Mouse (Mus musculus) heart, postnatal 36 days (tissue): ENCODE measurements around the gene Sbk1. TPM values are rescaled to one million over a fixed set of nuclear protein-coding genes. Genes with fewer than 3 reads are reported as not detected.
A peak's percentile ranks its signal among the peaks of the same experiment; 100 is the strongest.
"Not testable (repeated sequence)": the region's sequence is repeated elsewhere in the genome, so short reads cannot be mapped to it uniquely, and the experiment has no call there.

Source experiments
- DNase-seq, 2 experiments: peaks; one replicate each; pipeline ENCODE4 v3.0.0; 2021 to 2022
- intact Hi-C: fragments of 180-260 bp; cut with DNase I; formaldehyde crosslinking; loops from one replicate; pipeline ENCODE4 v1.15.1; 2025
- total RNA-seq, 2 experiments: library from RNA; stranded (reverse); gene quantifications; 2 replicates each; pipeline ENCODE4 v1.2.3; 2021

Sbk1 gene
- total RNA-seq, 2 experiments from 2014 or later = 76.8 to 94.9 TPM

DNA sequence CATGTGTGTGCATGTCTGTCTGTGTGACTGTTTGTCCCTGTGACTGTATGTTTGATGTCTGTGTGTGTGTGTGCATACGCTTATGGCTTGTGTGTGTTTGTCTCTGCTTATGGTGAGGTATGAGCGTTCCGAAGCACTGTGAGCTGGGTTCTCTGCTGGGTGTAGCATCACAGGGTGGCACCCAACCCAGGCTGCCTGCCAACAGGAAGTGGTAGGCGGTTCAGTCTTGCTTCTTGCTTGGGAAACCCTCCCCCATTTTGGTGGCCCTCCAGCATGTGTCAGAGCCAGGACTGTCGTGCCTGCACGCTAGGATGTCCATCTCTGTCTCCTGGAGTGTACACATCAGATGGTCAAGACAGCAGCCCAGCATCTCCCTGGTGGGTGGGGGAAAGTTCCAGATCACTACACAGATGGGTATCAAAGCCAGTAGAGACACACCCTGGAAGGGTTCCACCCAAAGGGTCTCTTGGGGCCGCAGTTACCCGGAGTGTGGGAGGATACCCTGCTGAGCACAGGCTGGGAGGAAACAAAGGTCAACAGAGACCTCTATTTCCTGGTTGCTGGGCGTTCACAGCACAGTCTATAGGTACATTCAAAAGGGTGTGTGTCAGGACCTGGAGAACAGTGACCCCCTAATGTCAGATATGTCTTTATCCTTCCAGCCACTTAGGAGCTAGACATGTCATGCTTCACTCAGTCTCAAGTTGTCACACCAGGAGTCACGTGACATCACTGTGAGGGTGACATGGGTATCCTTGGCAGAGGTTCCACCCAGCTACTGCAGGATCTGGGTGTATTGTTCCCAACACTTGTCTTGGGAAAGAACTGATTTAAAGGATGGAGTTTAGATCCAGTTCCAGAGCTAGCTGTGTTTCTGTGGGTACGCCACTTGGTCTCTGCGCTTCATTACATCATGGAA is 13.1 kb downstream of the Sbk1 start:
- intact Hi-C loops = no loop called here
- peak; percentile 69 to 70 for DNase-seq

DNA sequence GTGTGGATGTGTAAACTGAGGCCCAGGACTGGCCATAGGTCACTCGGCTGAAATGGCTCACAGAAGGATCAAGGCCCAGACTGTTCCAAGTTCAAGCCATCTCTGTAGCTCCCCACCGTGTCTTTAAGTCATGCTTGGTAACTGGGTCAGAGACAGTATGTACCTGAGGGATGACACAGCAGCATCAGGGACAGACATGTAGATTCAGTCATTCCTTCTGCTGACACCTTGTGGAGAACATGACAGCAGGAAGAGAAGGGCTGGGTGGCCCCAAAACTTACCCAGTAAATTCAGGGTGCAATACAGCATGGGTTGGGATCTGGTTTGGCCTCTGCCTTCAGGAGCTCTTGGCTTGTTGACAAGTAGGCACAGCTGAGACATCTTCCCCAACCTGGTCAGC is 13.9 kb downstream of the Sbk1 start:
- intact Hi-C loops = no loop called here
- no peak for DNase-seq

DNA sequence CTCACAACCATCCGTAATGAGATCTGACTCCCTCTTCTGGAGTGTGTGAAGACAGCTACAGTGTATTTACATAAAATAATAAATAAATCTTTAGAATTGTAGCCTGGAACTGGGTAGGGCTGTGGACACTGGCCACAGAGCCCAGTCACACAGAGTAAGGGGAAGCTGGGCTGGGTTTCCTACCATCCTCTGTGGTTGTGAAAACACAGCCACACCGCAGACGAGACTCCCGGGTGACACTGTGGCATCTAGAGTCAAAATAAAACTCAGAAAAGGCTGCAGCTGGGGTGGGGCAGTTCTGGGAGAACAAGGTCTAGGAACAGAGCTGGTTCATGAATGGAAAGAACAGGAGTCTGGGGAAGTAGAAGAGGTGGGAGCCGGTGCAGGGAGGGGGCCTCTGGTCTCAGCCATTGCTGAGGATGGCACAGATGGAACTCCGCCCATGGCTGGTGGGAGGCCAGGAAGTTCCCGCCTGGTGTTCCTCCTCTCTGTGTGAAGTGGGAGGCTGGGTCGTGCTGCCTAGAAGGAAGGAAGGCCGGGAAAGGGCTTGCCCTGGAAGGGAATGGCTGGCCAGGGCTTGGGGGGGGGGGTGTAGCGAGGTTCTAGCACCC is 15.2 kb downstream of the Sbk1 start:
- intact Hi-C loops = no loop called here

DNA sequence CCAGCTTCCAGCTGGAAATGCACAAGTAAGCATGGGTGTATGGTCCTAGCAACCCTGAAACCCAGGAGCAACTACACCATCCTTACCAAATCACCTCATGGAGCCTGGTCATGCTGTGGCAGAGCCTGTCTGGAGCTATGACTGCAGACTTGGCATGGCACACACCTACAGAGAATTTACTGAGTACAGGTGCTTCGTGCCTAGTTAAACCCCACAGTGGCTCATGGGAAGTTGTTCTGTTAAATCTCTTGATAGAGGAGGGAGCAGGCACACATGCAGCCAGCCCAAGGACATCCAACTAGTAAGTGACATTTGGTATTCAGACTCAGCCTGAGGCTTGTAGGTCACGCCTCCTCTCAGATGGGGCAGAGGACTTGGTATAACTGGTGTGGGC is 15.7 kb downstream of the Sbk1 start:
- intact Hi-C loops = no loop called here
- DNase-seq = no peak

More for the DNA sequence above, 15.2 kb downstream of the Sbk1 start:
- peak; percentile 67 for DNase-seq

DNA sequence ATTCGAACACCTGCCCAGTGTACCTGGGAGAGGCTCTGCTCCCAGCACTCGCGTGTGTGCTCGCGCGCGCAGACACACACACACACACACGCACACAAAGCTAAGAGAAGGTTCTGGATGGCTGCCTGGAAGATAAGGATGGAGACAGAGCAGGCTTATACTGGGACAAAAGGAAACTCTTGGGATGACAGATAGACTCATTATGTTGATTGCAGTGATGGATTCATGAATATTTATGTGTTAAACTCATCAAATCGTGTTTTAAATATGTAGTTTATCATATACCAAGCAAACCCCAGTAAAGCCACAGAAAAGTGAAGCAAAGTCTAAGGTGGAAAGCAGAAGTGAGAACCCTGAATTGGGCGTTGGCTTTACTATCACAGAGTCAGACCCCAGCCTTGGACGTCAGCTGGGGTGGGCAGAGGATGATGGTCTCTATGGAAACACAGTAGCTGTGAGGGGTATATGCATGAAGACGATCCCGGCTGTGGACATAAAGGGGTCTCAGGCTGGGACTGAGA is 16.2 kb downstream of the Sbk1 start:
- intact Hi-C loops = no loop called here
- no peak for DNase-seq

DNA sequence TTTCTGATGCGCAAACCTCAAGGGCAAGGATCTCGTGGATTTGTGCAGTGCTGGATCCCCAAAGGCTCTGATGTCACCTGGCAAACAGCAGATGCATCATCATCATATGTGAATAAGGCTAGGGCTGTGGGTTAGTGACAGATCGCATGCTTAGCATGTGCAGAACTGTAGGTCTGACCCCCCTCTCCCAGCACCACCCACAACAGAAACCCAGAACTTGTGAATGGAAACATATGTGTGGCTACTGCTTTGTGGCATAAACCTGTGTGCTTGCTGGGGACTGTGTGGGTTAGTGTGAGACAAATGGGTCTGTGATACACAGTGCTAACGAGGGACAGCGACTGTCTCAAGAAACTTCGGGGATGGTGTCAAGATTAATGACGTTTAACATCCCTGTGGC is 17.0 kb downstream of the Sbk1 start:
- DNase-seq = no peak
- intact Hi-C loops = no loop called here

DNA sequence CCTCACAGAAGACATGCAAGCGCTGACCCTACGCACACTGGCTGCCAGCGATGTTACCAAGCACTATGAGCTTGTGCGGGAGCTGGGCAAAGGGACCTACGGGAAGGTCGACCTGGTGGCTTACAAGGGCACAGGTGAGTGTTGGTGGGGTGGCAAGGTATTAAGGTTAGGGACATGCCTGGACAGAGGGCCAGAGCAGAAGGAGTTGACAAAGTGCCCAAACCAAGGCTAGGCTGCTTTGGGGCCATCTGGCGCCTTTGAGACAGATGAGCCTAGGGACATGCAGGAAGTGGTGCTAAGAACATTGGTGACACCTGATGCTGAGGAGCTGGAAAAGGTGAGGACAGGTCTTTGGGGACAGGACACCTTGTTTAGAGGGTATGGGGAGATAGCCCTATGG is 17.5 kb downstream of the Sbk1 start:
- DNase-seq = no peak
- intact Hi-C loops = no loop called here

DNA sequence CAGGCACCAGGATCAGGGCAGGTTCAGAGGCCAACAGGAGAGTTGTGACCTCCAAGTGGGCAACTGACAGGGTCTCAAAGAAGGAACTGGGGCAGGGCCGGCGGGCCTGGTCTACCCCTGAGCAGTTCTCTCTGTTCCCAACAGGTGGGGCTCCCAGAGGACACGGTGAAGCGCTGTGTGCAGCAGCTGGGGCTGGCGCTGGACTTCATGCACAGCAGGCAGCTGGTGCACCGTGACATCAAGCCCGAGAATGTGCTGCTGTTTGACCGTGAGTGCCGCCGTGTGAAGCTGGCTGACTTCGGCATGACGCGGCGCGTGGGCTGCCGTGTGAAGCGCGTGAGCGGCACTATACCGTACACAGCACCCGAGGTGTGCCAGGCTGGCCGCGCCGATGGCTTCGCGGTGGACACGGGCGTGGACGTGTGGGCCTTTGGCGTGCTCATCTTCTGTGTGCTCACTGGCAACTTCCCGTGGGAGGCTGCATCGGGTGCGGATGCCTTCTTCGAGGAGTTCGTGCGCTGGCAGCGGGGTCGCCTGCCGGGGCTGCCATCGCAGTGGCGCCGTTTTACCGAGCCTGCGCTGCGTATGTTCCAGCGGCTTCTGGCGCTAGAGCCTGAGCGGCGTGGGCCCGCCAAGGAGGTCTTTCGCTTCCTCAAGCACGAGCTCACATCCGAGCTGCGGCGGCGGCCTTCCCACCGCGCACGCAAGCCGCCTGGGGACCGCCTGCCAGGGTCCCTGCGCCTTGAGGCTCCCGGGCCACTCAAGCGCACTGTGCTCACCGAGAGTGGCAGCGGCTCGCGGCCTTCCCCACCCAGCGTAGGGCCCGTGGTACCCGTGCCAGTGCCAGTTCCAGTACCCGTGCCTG is 19.5 kb downstream of the Sbk1 start:
- intact Hi-C loops = no loop called here
- peak in 1 of 2 experiments; percentile 2 for DNase-seq

DNA sequence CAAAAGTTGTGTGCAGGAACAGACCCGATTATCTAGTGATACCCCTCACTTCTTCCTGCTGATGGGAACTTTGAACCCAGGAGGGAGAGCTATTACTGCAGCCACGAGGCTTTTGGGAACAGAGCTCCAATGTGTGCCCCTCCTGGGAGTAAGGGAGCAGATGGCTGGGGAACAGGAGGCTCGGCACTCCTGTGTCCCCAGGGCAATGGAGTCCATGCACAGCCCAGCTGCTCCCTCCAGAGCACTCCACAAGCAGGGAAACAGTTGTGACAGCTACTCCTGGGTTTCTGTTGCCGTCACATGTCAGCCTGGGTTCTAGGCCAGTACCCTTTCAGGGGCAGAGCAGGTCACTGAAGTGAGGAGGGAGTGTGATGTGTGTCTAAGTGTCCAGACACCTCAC is 20.7 kb downstream of the Sbk1 start:
- intact Hi-C loops = no loop called here
- DNase-seq = no peak

DNA sequence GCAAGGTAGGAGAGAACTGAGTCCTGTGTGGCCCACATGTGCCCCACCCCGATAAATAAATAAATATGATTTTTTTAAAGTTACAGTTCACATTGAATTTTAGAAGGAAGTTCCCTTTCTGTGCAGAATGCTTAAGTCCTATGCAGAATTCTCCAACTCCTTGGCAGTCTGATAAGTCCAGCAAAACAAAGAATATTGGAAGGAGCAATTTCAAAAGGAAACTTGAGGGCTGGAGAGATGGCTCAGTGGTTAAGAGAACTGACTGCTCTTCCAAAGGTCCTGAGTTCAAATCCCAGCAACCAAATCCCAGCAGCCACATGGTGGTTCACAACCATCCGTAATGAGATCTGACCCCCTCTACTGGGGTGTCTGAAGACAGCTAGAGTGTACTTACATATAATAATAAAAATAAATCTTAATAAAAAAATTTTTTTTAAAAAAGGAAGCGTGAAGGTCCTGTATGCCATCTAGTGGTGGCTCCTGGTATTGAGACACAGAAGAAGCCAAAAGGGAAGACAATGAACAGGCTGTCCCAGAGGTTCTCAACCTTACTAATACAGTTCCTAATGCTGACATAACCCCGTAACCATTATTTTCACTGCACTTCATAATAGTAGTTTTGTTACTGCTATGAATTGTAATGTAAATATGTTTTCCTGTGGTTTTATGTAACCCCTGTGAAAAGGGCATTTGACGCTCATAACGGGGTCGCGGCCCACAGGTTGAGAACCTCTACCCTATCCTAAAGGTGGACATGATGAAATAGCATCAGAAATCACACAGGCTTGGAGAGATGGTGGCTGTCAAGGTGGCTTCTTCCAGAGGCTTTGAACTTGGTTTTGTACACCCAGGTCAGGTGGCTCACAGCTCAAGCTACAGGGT is 25.4 kb downstream of the Sbk1 start:
- intact Hi-C loops = loop anchor here (1.0 kb wide), 1 partner anchor 37 kb away; no protein-coding TSS in a partner anchor
- DNase-seq = peak; percentile 51 to 56

DNA sequence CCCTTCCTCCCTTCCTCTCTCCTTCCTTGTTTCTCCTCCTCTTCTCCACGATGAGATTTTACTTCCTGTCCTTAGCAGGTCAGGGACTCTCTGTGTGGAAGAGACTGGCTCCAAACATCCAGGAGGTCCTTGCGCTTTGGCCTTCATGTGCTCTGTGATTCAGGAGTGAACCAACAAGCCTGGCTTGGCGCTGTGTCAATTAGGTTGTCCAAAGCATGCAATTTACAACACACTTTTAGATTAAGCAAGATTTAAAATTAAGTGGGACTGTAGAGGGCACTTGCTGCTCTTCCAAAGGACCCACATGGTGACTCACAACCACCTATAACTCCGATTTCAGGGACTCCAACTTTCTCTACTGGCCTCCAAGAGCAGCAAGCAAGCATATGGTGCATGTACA is 26.4 kb downstream of the Sbk1 start:
- intact Hi-C loops = loop anchor here (1.0 kb wide), 1 partner anchor 38 kb away; no protein-coding TSS in a partner anchor
- DNase-seq = no peak

DNA sequence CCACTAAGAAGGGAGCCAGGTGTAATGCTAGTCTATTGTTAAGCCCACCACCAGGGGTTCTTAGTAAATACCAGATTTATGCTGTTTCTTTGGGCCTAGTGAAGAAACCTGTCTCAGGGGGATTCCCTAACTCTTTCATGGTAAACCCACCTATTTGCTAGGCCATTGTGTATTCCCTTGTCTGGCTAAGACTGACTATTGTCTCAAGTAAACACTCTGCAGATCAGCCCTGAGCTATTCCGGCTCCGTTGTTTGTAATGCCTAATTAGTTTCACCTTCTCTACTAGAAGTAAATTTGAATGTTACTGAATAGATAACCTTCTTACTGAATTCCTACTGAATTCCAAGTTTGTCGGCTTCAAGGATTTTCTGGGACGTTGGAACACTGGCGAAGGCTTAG is 29.4 kb downstream of the Sbk1 start:
- DNase-seq, intact Hi-C loops: not testable (repeated sequence)

DNA sequence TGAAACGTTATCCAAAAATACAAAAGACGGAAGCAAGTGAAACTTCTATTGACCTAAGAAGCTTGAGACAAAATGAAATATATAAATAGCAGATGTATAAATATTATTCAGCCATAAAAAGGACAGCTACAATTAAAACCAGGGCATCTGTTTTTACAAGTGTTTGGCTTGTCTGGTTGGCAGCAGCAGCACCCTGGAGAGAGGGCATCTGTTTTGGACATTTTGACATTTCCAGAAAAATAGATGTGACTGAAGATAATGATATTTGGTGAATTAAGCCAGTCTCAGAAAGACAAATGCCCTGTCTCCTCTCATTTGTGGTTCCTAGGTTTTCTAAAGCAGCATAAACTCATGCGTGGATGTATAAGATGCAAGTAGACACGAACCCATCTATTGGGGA is 39.4 kb downstream of the Sbk1 start:
- intact Hi-C loops = no loop called here
- DNase-seq = no peak

DNA sequence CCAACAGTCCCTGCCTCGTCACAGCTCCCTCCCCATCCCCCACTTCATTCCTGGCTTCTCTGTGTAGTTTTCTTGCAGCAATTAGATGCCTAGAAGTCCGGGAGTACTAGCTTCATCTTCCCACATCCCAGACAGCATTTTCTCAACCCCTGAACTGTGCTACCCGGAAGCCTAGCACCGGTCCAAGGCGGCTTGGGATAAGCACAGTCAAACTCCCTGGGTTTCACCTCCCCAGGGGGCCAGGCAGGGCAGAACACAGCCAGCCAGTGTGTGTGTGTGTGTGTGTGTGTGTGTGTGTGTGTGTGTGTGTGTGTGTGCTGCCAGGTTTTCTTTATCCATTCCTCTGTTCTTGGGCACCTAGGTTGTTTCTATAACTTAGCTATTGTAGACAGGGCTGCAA is 40.9 kb downstream of the Sbk1 start:
- DNase-seq = no peak
- intact Hi-C loops = no loop called here

DNA sequence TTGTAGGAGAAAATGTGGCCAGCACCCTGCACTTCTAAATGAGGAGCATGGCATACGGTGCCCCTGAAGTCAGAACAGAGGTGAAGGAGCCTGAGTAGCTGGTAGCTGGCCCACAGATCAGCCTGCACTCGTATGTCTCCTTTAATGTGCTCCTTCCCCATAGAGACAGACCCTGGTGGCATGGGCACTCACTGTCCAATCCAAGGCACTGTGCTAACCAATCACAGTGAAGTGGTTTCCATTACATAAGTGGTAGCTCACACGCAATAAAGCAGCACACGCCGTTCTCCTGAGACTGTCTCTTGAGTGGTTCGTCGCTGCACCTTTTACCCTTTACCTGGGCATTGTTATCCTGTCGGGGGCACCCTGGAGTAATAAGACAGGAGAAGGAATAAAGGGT is 41.9 kb downstream of the Sbk1 start:
- intact Hi-C loops = no loop called here
- DNase-seq = no peak

DNA sequence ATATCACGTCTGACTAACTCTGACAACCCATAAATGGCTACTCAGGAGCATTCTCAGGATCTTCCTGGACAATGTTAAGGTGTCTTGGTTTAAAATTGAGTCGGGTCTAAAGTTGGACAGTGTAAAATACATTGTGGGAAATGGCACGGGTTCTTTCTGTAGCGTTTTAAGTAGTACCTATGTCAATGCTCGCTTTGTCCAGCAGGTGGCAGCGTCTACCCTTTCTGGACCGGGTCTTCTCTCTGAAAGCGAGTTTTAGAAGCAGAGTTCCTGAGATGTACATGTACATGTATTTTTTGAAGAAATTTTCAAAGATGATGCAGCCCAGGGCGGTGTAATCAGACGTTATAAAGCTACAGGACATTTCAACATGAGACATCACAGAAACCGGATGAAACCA is 51.3 kb downstream of the Sbk1 start:
- peak; percentile 74 to 84 for DNase-seq
- intact Hi-C loops = loop anchor here (1.0 to 2.0 kb wide), 3 partner anchors 54 to 205 kb away; partner anchors contain the start of gene Spns1

DNA sequence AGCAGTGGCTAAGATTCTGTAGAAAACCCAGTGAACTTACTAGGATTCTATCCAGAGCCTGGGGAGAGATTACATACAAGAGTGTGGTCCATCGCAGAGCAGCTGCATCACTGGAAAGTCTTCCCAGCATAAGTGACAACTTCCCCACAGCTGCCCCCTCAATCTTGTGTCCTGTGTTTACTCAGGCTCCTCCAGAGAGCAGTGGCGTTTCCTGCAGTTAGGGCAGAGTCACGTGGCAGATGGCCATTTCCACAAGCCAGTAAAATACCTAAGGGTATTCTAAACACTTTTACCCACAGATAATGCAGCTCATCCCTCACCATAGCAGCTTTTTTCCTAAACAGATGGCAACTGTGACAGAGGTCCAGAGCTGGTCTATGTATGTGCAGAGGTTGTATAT is 52.4 kb downstream of the Sbk1 start:
- intact Hi-C loops = loop anchor here (2.0 kb wide), 1 partner anchor 200 kb away; no protein-coding TSS in a partner anchor
- no peak for DNase-seq

DNA sequence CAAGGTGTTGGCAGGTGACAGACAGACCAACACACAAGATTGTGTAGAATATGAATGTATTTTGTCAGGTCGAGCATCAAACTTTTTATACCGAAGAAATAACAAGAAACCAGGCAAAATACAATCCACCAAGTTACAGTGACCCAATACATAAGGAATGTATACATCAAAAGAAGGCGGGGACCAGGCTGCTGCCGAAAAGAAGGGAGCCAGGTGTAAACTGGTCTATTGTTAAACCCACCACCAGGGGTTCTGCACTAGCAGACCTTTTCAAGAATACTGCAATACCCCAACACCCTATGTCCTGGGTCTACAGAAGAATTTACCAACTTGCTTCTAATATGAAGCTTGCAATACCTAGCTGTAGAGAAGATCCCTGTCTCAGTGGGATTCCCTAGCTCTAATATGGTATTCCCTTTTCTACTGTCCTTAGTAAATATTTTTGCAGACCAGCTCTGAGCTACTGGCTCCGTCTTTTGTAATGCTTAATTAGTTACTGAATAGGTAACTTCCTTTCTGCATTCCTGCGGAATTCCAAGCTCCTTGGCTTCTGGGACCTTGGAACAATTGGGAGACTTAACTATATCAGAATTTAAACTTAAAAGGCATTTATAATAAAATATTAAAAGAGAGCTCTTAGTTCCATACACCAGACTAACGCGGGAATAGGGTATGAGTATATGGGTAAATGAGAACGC is 53.3 kb downstream of the Sbk1 start:
- intact Hi-C loops = loop anchor here (2.0 kb wide), 1 partner anchor 199 kb away; no protein-coding TSS in a partner anchor
- not testable (repeated sequence) for DNase-seq

DNA sequence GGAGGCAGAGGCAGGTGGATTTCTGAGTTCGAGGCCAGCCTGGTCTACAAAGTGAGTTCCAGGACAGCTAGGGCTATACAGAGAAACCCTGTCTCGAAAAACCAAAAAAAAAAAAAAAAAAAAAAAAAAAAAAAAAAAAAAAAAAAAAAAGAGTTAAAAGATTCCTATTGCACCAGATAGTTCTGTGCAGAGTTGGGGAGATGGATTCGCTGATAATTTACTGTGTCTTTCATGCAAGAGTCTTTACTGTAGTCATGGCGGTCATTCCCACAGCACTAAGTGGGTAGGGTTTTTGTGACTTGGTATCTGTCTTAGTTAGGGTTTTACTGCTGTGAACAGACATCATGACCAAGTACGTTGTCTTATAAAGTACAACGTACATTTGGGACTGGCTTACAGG is 56.4 kb downstream of the Sbk1 start:
- DNase-seq, intact Hi-C loops: not testable (repeated sequence)
